Mouse (Mus musculus): ENCODE data around the gene Cabp4. TPM values are rescaled to one million over a fixed set of nuclear protein-coding genes. Genes with fewer than 3 reads are reported as not detected.
A peak's percentile ranks its signal among the peaks of the same experiment; 100 is the strongest.

The Cabp4 gene
- polyA plus RNA-seq, 1 experiment: 0.53 TPM

GRCm38 (mm10) chr19:4164721-4165120 is 20.9 kb upstream of the Cabp4 start:
- no peak for TF ChIP-seq POLR2A (IDR thresholded peaks at IDR 0.05; ENCODE audit: control insufficient read depth, extremely low read depth, insufficient read depth, low read length, poor library complexity)
- no peak for TF ChIP-seq CTCF (IDR thresholded peaks at IDR 0.05; ENCODE audit: borderline replicate concordance, control insufficient read depth, extremely low read depth, insufficient read depth, low read length, poor library complexity)
- Histone ChIP-seq H3K4me3 (ENCODE audit: control insufficient read depth, insufficient read depth, low read length) (no peak overlapping the region), H3K36me3 (ENCODE audit: control insufficient read depth, insufficient read depth, low read length) (no peaks in the 10 kb centered on the region), H3K27me3 (ENCODE audit: control insufficient read depth, insufficient read depth, low read length) (no peaks in the 10 kb centered on the region), H3K27ac (ENCODE audit: control insufficient read depth, insufficient read depth, low read length) (no peak overlapping the region), H3K4me1 (replicated peaks; ENCODE audit: control insufficient read depth, insufficient read depth, low read length) (peaks cover 9% of the 10 kb centered on the region)
- no peak for DNase-seq
- 87% methylated on average over 2 of the region's 2 CpGs for WGBS

GRCm38 (mm10) chr19:4164100-4164499 is 20.3 kb upstream of the Cabp4 start:
- DNase-seq: no peak
- no peaks in the 10 kb centered on the region for H3K36me3 ChIP-seq (ENCODE audit: control insufficient read depth, insufficient read depth, low read length)
- WGBS: 97% methylated on average over 3 of the region's 3 CpGs
- TF ChIP-seq CTCF (IDR thresholded peaks at IDR 0.05; ENCODE audit: borderline replicate concordance, control insufficient read depth, extremely low read depth, insufficient read depth, low read length, poor library complexity): no peak
- no peak for TF ChIP-seq POLR2A (IDR thresholded peaks at IDR 0.05; ENCODE audit: control insufficient read depth, extremely low read depth, insufficient read depth, low read length, poor library complexity)
- no peaks in the 10 kb centered on the region for H3K27me3 ChIP-seq (ENCODE audit: control insufficient read depth, insufficient read depth, low read length)
- peaks cover 9% of the 10 kb centered on the region for H3K4me1 ChIP-seq (replicated peaks; ENCODE audit: control insufficient read depth, insufficient read depth, low read length)
- no peak overlapping the region for H3K27ac ChIP-seq (ENCODE audit: control insufficient read depth, insufficient read depth, low read length)
- H3K4me3 ChIP-seq (ENCODE audit: control insufficient read depth, insufficient read depth, low read length): no peak overlapping the region

- no peak for TF ChIP-seq POLR2A (IDR thresholded peaks at IDR 0.05; ENCODE audit: control insufficient read depth, extremely low read depth, insufficient read depth, low read length, poor library complexity)
- no peak for TF ChIP-seq CTCF (IDR thresholded peaks at IDR 0.05; ENCODE audit: borderline replicate concordance, control insufficient read depth, extremely low read depth, insufficient read depth, low read length, poor library complexity)
- H3K4me1 ChIP-seq (replicated peaks; ENCODE audit: control insufficient read depth, insufficient read depth, low read length): peaks cover 9% of the 10 kb centered on the region
- H3K4me3 ChIP-seq (ENCODE audit: control insufficient read depth, insufficient read depth, low read length): peak overlapping the region; percentile 66
- 41% methylated on average over 4 of the region's 4 CpGs for WGBS
- 0 out of 2 replicates have a peak overlapping the region, but pooled peaks have one; percentile 6 for H3K27ac ChIP-seq (ENCODE audit: control insufficient read depth, insufficient read depth, low read length)
- no peaks in the 10 kb centered on the region for H3K36me3 ChIP-seq (ENCODE audit: control insufficient read depth, insufficient read depth, low read length)
- no peak for DNase-seq
- no peaks in the 10 kb centered on the region for H3K27me3 ChIP-seq (ENCODE audit: control insufficient read depth, insufficient read depth, low read length)
Measured at GRCm38 (mm10) chr19:4163543-4163887, 19.7 kb upstream of the Cabp4 start.

GRCm38 (mm10) chr19:4162646-4163542 is 19.1 kb upstream of the Cabp4 start, which contains the start of gene Rps6kb2:
Gene Rps6kb2 (minus strand): TSS chr19:4163354.
- peaks cover 9% of the 10 kb centered on the region for H3K4me1 ChIP-seq (replicated peaks; ENCODE audit: control insufficient read depth, insufficient read depth, low read length)
- no peaks in the 10 kb centered on the region for H3K36me3 ChIP-seq (ENCODE audit: control insufficient read depth, insufficient read depth, low read length)
- TF ChIP-seq POLR2A (IDR thresholded peaks at IDR 0.05; ENCODE audit: control insufficient read depth, extremely low read depth, insufficient read depth, low read length, poor library complexity) (0 out of 2 replicates have a peak, but pooled peaks have one; percentile 39), CTCF (IDR thresholded peaks at IDR 0.05; ENCODE audit: borderline replicate concordance, control insufficient read depth, extremely low read depth, insufficient read depth, low read length, poor library complexity) (no peak)
- peak; percentile 92 for DNase-seq
- WGBS: 8% methylated on average over 42 of the region's 42 CpGs
- H3K27me3 ChIP-seq (ENCODE audit: control insufficient read depth, insufficient read depth, low read length): no peaks in the 10 kb centered on the region
- H3K4me3 ChIP-seq (ENCODE audit: control insufficient read depth, insufficient read depth, low read length): peak within 1 kb of the TSS; percentile 66
- 0 out of 2 replicates have a peak within 1 kb of the TSS, but pooled peaks have one; percentile 6 for H3K27ac ChIP-seq (ENCODE audit: control insufficient read depth, insufficient read depth, low read length)

GRCm38 (mm10) chr19:4159049-4159448 is 15.2 kb upstream of the Cabp4 start:
- TF ChIP-seq POLR2A (IDR thresholded peaks at IDR 0.05; ENCODE audit: control insufficient read depth, extremely low read depth, insufficient read depth, low read length, poor library complexity): no peak
- no peak for TF ChIP-seq CTCF (IDR thresholded peaks at IDR 0.05; ENCODE audit: borderline replicate concordance, control insufficient read depth, extremely low read depth, insufficient read depth, low read length, poor library complexity)
- 93% methylated on average over 8 of the region's 8 CpGs for WGBS
- H3K36me3 ChIP-seq (ENCODE audit: control insufficient read depth, insufficient read depth, low read length): peaks cover 7% of the 10 kb centered on the region
- no peaks in the 10 kb centered on the region for H3K27me3 ChIP-seq (ENCODE audit: control insufficient read depth, insufficient read depth, low read length)
- H3K4me1 ChIP-seq (replicated peaks; ENCODE audit: control insufficient read depth, insufficient read depth, low read length): peaks cover 28% of the 10 kb centered on the region
- H3K4me3 ChIP-seq (ENCODE audit: control insufficient read depth, insufficient read depth, low read length): no peak overlapping the region
- no peak overlapping the region for H3K27ac ChIP-seq (ENCODE audit: control insufficient read depth, insufficient read depth, low read length)
- DNase-seq: no peak

GRCm38 (mm10) chr19:4156771-4157170 is 12.9 kb upstream of the Cabp4 start:
- no peak overlapping the region; the same call in 1 of the 2 replicates for H3K27ac ChIP-seq (ENCODE audit: control insufficient read depth, insufficient read depth, low read length)
- H3K4me1 ChIP-seq (replicated peaks; ENCODE audit: control insufficient read depth, insufficient read depth, low read length): peaks cover 36% of the 10 kb centered on the region
- TF ChIP-seq POLR2A (IDR thresholded peaks at IDR 0.05; ENCODE audit: control insufficient read depth, extremely low read depth, insufficient read depth, low read length, poor library complexity) (no peak), CTCF (IDR thresholded peaks at IDR 0.05; ENCODE audit: borderline replicate concordance, control insufficient read depth, extremely low read depth, insufficient read depth, low read length, poor library complexity) (no peak)
- H3K27me3 ChIP-seq (ENCODE audit: control insufficient read depth, insufficient read depth, low read length): no peaks in the 10 kb centered on the region
- DNase-seq: no peak
- no peak overlapping the region for H3K4me3 ChIP-seq (ENCODE audit: control insufficient read depth, insufficient read depth, low read length)
- 93% methylated on average over 12 of the region's 12 CpGs for WGBS
- H3K36me3 ChIP-seq (ENCODE audit: control insufficient read depth, insufficient read depth, low read length): peaks cover 12% of the 10 kb centered on the region
